Mouse (Mus musculus) midbrain, embryonic 12.5 days (tissue): Measurements from ENCODE around the gene Tmcc2. TPM values are rescaled to one million over a fixed set of nuclear protein-coding genes. Genes with fewer than 3 reads are reported as not detected.

ENCODE experiments used
- ATAC-seq: fragments of 200-750 bp; cut with Nextera tagmentation; 2 replicates; pipeline ENCODE4 v1.8.0; 2017; ENCODE audit warnings: low read depth, moderate TSS enrichment, moderate library complexity; ENCODE audit not compliant: low FRiP score
- H3K27ac ChIP-seq: fragments of 300-500 bp; sonication (generic); replicated peaks from 2 replicates; pipeline ENCODE4 v1.5.1; 2016; ENCODE audit warnings: mild to moderate bottlenecking
- H3K27me3 ChIP-seq: fragments of 300-500 bp; sonication (generic); 2 replicates; pipeline ENCODE4 v1.6.1; 2016; ENCODE audit warnings: mild to moderate bottlenecking
- H3K36me3 ChIP-seq: fragments of 300-500 bp; sonication (generic); 2 replicates; pipeline ENCODE4 v1.6.1; 2016
- H3K4me1 ChIP-seq: fragments of 300-500 bp; sonication (generic); 2 replicates; pipeline ENCODE4 v1.6.1; 2016
- H3K4me2 ChIP-seq: fragments of 300-500 bp; sonication (generic); replicated peaks from 2 replicates; pipeline ENCODE4 v1.6.1; 2016; ENCODE audit warnings: mild to moderate bottlenecking, moderate library complexity
- H3K4me3 ChIP-seq: fragments of 300-500 bp; sonication (generic); 2 replicates; pipeline ENCODE4 v1.5.1; 2016; ENCODE audit warnings: mild to moderate bottlenecking
- H3K9ac ChIP-seq: fragments of 300-500 bp; sonication (generic); replicated peaks from 2 replicates; pipeline ENCODE4 v1.6.1; 2016; ENCODE audit warnings: mild to moderate bottlenecking, moderate library complexity
- H3K9me3 ChIP-seq: fragments of 300-500 bp; sonication (generic); 2 replicates; pipeline ENCODE4 v1.6.1; 2016; ENCODE audit warnings: mild to moderate bottlenecking
- whole genome bisulfite sequencing: fragments of 180-500 bp; shearing (Covaris S2); methylation state at CpG from one replicate; pipeline ENCODE4 v1.1.7; 2016; 5-methylcytosine and 5-hydroxymethylcytosine counted together
- polyA plus RNA-seq: library from polyadenylated mRNA; unstranded; fragments of >200 nt; fragmentation: Nextera tagmentation; extraction: Ambion mirVana; gene quantifications from 2 replicates; pipeline ENCODE4 v1.2.1, GENCODE M21; 2016

The Tmcc2 gene
- polyA plus RNA-seq, 1 experiment from 2014 or later = 35.4 TPM

DNA sequence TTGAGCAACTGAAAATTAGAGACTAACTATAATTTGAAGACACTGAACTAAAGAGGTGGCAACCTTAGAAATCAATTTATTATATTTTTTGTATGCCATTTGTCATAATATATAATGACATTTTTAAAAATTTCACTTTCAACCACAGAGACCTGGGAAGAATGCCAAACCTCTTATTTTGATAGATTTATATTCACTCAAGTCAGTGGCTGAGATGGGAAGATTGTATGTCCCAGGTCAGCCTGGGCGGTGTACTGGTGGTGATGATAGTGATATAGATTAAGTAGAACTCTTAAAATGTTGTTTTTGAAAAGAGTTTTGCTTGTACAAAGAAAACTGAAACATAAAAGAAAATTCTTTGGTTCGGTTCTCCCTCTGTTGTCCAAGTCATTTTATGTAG lies 29.1 kb upstream of the Tmcc2 start:
- peaks cover 5% of the 10 kb centered on the region; the same call in 1 of the 2 replicates for H3K36me3 ChIP-seq
- H3K9ac ChIP-seq = no peak overlapping the region
- H3K9me3 ChIP-seq = no peaks in the 10 kb centered on the region
- no peaks in the 10 kb centered on the region for H3K27me3 ChIP-seq
- ATAC-seq = no peak
- no peak overlapping the region for H3K4me2 ChIP-seq
- WGBS = 81% methylated on average over 2 of the region's 2 CpGs
- H3K4me3 ChIP-seq = no peak overlapping the region
- H3K27ac ChIP-seq = no peak overlapping the region
- H3K4me1 ChIP-seq = peaks cover 14% of the 10 kb centered on the region

DNA sequence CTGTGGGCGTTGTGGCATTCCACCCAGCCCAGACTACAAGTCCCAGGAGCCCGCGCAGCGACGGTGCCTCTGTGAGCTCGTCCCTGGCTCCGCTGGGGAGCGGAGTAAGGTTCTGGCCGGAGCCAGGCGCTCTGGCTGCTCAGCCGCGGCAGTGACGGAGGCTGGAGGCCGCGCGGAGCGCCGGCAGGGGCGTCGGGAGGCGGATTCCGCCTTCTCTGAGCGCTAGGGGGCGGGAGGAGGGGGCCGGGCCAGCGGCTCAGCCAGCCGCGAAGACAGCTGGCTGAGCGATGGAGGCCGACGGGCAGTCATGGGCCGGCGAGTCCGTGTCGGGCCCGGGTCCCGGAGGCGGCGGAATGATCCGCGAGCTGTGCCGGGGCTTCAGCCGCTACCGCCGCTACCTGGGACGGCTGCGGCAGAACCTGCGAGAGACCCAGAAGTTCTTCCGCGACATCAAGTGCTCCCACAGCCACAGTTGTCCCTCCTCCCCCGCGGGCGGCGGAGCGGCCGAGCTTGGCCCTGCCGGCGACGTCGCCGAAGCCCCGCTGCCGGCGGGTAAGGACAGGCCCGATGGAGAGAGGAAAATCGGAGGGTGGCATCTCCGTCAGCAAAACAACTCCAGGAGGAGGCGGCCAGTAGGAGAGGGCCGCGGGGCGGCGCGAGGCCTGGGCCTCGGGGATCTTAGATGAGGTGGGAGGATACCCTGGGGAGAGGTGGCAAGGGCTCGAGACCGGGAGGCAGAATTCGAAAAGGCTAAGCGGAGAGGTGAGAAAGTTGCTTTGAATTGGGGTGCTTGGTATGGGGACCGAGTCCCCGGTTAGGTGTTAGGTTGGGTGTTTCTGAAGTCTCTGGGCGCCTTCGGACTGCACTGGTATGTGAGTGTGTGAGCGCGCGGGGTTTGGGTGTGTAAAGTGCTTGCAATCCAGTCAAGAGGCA lies 26.5 kb upstream of the Tmcc2 start, which contains the start of gene Dstyk:
Dstyk (plus strand) TSS at position 237 of the 933 bp plus-strand sequence.
- peak within 1 kb of the TSS; percentile 70 for H3K9ac ChIP-seq
- ATAC-seq = peak; percentile 98
- H3K4me2 ChIP-seq = peak within 1 kb of the TSS; percentile 66
- peak within 1 kb of the TSS; percentile 92 for H3K27ac ChIP-seq
- no peaks in the 10 kb centered on the region for H3K9me3 ChIP-seq
- no peaks in the 10 kb centered on the region for H3K27me3 ChIP-seq
- under 1% methylated on average over 78 of the region's 85 CpGs for WGBS
- no peaks in the 10 kb centered on the region for H3K36me3 ChIP-seq
- H3K4me1 ChIP-seq = peaks cover 14% of the 10 kb centered on the region
- H3K4me3 ChIP-seq = peak within 1 kb of the TSS; percentile 58

DNA sequence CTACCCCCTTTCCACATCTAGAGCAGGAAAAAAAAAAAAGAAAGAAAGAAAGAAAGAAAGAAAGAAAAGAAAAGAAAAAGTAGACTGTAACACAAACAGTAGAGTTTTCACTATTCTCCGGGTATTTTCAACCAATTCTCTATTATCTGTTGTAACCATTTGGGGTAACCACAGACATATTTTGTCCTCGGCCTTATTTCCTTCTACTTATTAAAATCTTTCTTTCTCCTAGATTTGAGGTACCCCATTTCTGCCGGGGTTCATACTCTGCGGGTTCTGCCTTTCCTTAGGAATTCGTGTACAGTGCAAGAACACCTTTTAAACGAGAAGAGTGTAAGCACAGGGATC lies 25.8 kb upstream of the Tmcc2 start:
- ATAC-seq = no peak
- Histone ChIP-seq H3K27me3 (no peaks in the 10 kb centered on the region), H3K36me3 (no peaks in the 10 kb centered on the region), H3K27ac (peak overlapping the region; percentile 92), H3K4me1 (peaks cover 14% of the 10 kb centered on the region), H3K9ac (peak overlapping the region; percentile 70), H3K4me3 (peak overlapping the region; percentile 58), H3K9me3 (no peaks in the 10 kb centered on the region), H3K4me2 (peak overlapping the region; percentile 66)
- WGBS = 16% methylated on average over 6 of the region's 6 CpGs

DNA sequence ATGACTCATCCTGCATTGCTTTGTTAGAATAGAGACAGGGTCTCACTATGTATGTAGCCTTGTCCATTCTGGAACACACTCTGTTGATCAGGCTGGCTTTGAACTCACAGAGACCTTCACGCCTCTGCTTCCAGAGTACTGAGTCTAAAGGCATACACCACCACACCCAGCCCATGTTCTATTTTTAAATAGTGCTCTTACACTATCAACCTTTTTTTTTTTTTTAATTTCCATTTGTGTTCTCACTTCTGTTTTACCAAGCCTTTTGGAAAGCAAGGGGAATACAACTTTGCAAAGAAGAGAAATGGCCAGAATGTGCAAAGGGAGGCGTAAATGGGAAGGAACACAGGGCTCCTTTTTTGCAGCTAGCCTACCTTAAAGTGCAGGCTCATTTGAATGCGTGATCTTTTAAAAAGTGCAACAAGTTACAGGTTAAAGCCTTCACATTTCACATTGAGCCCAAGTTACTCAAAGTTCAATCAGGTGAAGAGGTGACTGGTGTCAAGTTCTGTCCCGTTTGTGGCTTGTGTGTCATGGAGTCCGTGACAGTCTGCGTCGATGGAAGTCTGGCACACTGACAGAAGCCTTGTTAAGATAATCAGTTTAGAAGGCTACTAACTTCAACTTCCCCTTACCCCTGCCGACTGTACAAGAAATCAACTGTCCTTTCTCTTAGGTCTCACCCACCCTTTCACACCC lies 25.3 kb upstream of the Tmcc2 start:
- Histone ChIP-seq H3K4me2 (no peak overlapping the region), H3K27me3 (no peaks in the 10 kb centered on the region), H3K36me3 (no peaks in the 10 kb centered on the region), H3K9ac (no peak overlapping the region), H3K27ac (no peak overlapping the region), H3K4me3 (no peak overlapping the region), H3K4me1 (peaks cover 14% of the 10 kb centered on the region), H3K9me3 (no peaks in the 10 kb centered on the region)
- 79% methylated on average over 8 of the region's 8 CpGs for WGBS
- no peak for ATAC-seq

DNA sequence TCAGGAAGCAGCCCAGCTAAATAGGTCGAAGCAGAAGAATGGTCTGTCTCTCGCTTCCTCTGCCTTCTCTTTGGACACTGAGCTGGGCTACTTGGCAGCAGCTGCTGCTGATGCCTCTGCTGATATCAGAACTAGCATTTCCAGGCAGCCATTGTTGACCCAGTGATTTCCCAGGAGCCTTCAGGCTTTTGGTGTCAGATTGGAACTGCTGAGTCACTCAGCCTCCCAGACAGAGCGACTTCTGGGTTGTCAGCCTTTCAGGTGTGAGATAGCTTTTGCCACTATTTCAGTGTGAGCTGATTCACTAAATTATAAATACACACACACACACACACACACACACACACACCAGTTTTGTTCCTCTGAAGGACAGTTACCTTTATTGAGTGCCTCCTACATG lies 19.6 kb upstream of the Tmcc2 start:
- Histone ChIP-seq H3K36me3 (no peaks in the 10 kb centered on the region), H3K27ac (no peak overlapping the region), H3K9me3 (peaks cover 4% of the 10 kb centered on the region; the same call in 1 of the 2 replicates), H3K4me2 (no peak overlapping the region), H3K4me3 (no peak overlapping the region), H3K9ac (no peak overlapping the region), H3K4me1 (peaks cover 5% of the 10 kb centered on the region; the same call in 1 of the 2 replicates), H3K27me3 (no peaks in the 10 kb centered on the region)
- ATAC-seq = no peak
- 92% methylated on average over 3 of the region's 3 CpGs for WGBS

DNA sequence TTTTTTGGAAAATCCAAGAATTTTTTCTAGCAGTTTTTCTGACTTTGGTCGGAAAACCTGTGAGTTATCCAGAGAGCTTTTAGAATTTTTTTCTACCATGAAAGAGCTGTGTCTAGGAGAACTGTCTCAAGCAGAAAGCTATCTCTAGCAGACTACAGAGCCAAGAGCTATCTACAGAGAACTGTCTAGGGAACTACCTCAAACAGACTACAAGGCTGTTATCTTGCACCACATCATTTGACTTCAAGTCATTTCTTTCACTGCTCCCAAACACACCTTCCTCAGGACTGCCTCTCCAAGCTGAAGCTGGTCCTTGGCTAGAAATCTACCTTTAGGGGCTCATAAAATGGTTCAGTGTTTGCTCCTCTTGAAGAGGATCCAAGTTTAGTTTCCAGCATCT lies 10.8 kb upstream of the Tmcc2 start:
- Histone ChIP-seq H3K27me3 (no peaks in the 10 kb centered on the region), H3K27ac (no peak overlapping the region), H3K9me3 (no peaks in the 10 kb centered on the region), H3K36me3 (no peaks in the 10 kb centered on the region), H3K4me2 (no peak overlapping the region), H3K9ac (no peak overlapping the region), H3K4me3 (no peak overlapping the region), H3K4me1 (no peaks in the 10 kb centered on the region)
- 87% methylated on average over 1 of the region's 1 CpGs for WGBS
- no peak for ATAC-seq

DNA sequence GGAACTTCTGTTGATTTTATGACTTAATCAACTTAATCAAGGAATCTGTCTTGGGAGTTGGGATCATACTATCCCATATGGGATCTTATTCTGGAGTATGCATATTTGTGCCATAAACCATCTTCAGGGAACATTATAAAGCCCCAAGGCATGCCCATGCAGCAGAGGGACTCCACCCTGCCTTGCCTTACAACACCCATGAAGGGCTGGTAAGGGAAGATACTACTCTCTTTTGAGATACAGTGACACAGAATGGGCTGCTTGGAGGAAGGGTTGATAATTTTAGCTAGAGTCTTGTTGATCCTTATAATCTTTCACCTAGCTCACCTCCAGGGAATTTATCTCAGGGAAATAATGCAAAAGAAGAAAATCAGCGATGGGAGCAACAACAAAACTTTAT lies 9.5 kb upstream of the Tmcc2 start:
- no peak for ATAC-seq
- Histone ChIP-seq H3K9me3 (no peaks in the 10 kb centered on the region), H3K36me3 (no peaks in the 10 kb centered on the region), H3K4me1 (no peaks in the 10 kb centered on the region), H3K27ac (no peak overlapping the region), H3K9ac (no peak overlapping the region), H3K4me2 (no peak overlapping the region), H3K27me3 (no peaks in the 10 kb centered on the region), H3K4me3 (no peak overlapping the region)
- 68% methylated on average over 1 of the region's 1 CpGs for WGBS

DNA sequence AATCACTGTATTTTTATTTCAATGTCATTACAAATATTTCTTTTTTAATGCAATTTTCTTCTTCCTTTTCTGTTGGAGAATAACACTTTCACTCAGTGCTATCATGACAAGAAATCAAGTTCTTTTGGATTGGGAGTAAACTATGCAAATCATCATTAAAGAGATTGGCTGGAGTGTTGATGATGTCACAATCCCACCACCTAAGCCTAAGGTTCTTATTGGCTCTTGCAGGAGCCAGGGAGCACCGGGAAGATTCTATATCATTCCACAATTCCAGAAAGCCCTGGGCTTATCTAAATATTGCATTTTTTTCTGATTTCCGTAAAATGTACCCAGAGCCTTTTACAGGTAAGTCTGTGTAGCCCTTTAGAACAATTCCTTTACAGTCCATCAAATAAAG lies 5.6 kb upstream of the Tmcc2 start:
- no peak for ATAC-seq
- no peak overlapping the region for H3K4me2 ChIP-seq
- H3K9ac ChIP-seq = no peak overlapping the region
- no peaks in the 10 kb centered on the region; the same call in 1 of the 2 replicates for H3K27me3 ChIP-seq
- no peaks in the 10 kb centered on the region for H3K36me3 ChIP-seq
- peaks cover 6% of the 10 kb centered on the region; the same call in 1 of the 2 replicates for H3K4me1 ChIP-seq
- H3K4me3 ChIP-seq = no peak overlapping the region
- 75% methylated on average over 2 of the region's 2 CpGs for WGBS
- no peaks in the 10 kb centered on the region for H3K9me3 ChIP-seq
- H3K27ac ChIP-seq = no peak overlapping the region

DNA sequence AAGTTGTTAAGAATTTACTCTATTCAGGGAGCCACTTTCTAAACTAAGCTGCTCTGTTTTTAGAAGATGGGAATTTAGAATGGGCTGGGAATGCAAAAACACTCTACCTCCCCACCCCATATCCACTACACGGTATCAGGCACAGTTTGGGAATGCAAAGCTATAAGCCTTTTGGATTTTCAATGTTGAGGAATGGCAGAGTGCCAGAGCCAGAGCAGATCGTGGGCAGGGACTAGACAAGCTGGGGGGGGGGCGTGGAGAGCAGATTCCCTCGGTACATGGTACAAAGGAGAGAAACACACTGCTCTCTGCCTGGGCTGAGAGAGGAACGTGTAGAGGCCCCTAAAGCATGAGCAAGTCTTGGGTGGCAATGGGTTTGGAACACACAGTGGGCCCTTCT lies 1.8 kb upstream of the Tmcc2 start:
- WGBS = 75% methylated on average over 5 of the region's 5 CpGs
- H3K4me2 ChIP-seq = no peak overlapping the region
- no peak for ATAC-seq

DNA sequence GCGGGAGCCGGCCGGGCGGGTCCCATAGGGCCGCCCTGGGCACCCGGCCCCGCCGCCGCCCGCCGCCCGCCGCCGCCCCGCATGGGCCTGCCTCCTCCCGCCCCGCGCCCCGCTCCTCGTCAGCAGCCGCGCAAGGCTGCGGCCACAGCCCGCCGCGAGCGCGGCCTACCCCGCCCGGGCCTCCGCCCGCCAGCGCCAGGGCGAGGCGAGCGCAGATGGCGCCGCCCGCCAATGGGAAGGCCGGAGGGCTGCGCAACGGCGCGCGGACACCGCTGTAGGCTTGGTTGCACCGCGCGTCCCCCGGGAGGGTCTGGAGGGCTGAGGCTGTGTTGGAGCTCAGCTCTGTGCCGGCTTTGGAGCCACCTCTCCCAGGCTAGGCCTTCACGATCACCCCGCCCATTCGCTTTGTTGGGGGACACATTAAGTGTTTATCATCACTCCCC lies 520 bp upstream of the Tmcc2 start:
- H3K27ac ChIP-seq = peak overlapping the region; percentile 88
- ATAC-seq = peak; percentile 96
- H3K27me3 ChIP-seq = no peaks in the 10 kb centered on the region; the same call in 1 of the 2 replicates
- peak overlapping the region; percentile 95 for H3K9ac ChIP-seq
- H3K4me1 ChIP-seq = peaks cover 46% of the 10 kb centered on the region
- WGBS = 0% methylated on average over 35 of the region's 54 CpGs
- H3K9me3 ChIP-seq = no peaks in the 10 kb centered on the region
- peak overlapping the region; percentile 78 for H3K4me3 ChIP-seq
- peak overlapping the region; percentile 87 for H3K4me2 ChIP-seq
- H3K36me3 ChIP-seq = no peaks in the 10 kb centered on the region

More for the DNA sequence above, 1.8 kb upstream of the Tmcc2 start:
- Histone ChIP-seq H3K9ac (no peak overlapping the region), H3K36me3 (no peaks in the 10 kb centered on the region), H3K27ac (no peak overlapping the region), H3K27me3 (no peaks in the 10 kb centered on the region; the same call in 1 of the 2 replicates), H3K4me1 (peaks cover 37% of the 10 kb centered on the region), H3K4me3 (no peak overlapping the region), H3K9me3 (no peaks in the 10 kb centered on the region)

DNA sequence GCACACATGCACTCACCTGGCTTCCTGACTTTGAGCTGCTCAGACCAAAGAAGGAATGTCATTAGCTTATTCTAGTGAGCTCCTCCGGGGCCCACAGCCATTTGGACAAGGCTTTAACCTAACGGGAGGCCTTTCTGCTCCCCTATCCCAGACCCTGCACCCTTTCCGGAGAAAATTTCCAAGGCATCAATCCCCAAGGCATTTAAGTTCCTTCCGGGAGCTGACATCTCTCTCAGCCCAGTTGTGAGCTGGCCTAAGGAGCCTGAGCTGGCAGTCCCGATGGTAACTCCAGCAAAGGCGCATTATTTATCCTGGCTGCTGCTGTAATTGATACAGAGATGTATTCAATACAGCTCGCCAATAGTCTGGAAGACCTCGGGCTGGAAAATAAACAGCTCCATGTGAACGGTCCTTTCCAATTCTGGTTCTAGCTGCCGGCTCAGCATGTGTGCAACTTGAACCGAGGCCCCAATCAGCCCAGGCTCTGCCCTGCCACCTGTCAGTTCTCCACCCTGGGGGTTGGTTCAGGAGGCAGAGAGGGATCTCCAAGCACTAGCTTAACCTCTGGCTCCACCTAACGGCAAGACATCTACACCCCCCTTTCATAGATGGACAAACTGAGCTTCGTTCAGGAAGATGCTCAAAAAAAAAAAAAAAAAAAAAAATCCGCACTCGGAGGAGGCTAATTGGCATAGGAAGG lies 1.0 kb downstream of the Tmcc2 start:
- WGBS = 9% methylated on average over 15 of the region's 15 CpGs
- peaks cover 62% of the 10 kb centered on the region for H3K4me1 ChIP-seq
- no peak for ATAC-seq

More for the DNA sequence above, 1.0 kb downstream of the Tmcc2 start:
- no peaks in the 10 kb centered on the region for H3K36me3 ChIP-seq
- no peaks in the 10 kb centered on the region; the same call in 1 of the 2 replicates for H3K27me3 ChIP-seq
- no peaks in the 10 kb centered on the region for H3K9me3 ChIP-seq
- H3K4me3 ChIP-seq = peak overlapping the region; percentile 78
- H3K27ac ChIP-seq = peak overlapping the region; percentile 88
- H3K9ac ChIP-seq = peak overlapping the region; percentile 95
- H3K4me2 ChIP-seq = peak overlapping the region; percentile 87
